Mouse (Mus musculus) MEL (cell line): ENCODE measurements at regions not wholly inside any gene's neighbourhood (a gene's known extent, or its start where the extent isn't known, plus 50 kb on each side); places are given as distances from the start of the nearest gene placed in this dataset.

Experiments used
- CTCF ChIP-seq, 3 experiments: IDR thresholded peaks in 2 of 3; conservative IDR thresholded peaks in 1 of 3; 2 replicates each; pipeline ENCODE4 v1.5.1; 2011 to 2012; ENCODE audit warnings: low read length in 3 of 3, low read depth in 2 of 3, mild to moderate bottlenecking in 2 of 3, improper control_type of control experiment in 1 of 3, inconsistent platforms in 1 of 3, mixed read lengths in 1 of 3, moderate library complexity in 1 of 3; ENCODE audit not compliant: control insufficient read depth in 1 of 3, insufficient read depth in 1 of 3, poor library complexity in 1 of 3, severe bottlenecking in 1 of 3
- E2F4 ChIP-seq: IDR thresholded peaks from 2 replicates; pipeline ENCODE4 v1.6.1; 2011; ENCODE audit warnings: low read depth, low read length, improper control_type of control experiment, borderline replicate concordance
- GABPA ChIP-seq: IDR thresholded peaks from 2 replicates; pipeline ENCODE4 v1.6.1; 2012; ENCODE audit warnings: low read depth, mild to moderate bottlenecking, inconsistent platforms, low read length, improper control_type of control experiment, moderate library complexity
- HCFC1 ChIP-seq: IDR thresholded peaks from 2 replicates; pipeline ENCODE4 v1.6.1; 2012; ENCODE audit warnings: low read depth, mild to moderate bottlenecking, inconsistent platforms, low read length, improper control_type of control experiment, moderate library complexity
- MXI1 ChIP-seq: IDR thresholded peaks from 2 replicates; pipeline ENCODE4 v1.6.1; 2011; ENCODE audit warnings: mild to moderate bottlenecking, low read depth, low read length, improper control_type of control experiment
- POLR2A ChIP-seq, 2 experiments: IDR thresholded peaks; 2 replicates each; pipeline ENCODE4 v1.6.1; 2011 to 2012; ENCODE audit warnings: low read length in 2 of 2, mild to moderate bottlenecking in 2 of 2, control low read depth in 1 of 2, improper control_type of control experiment in 1 of 2, low read depth in 1 of 2, moderate library complexity in 1 of 2; ENCODE audit not compliant: control insufficient read depth in 1 of 2, insufficient read depth in 1 of 2, poor library complexity in 1 of 2
- TAL1 ChIP-seq: IDR thresholded peaks from 2 replicates; pipeline ENCODE4 v1.6.1; 2012; ENCODE audit warnings: mild to moderate bottlenecking, inconsistent platforms, low read length, moderate library complexity, mixed read lengths
- TCF12 ChIP-seq: IDR thresholded peaks from 2 replicates; pipeline ENCODE4 v1.6.1; 2014; ENCODE audit warnings: low read depth, mild to moderate bottlenecking, inconsistent platforms, low read length, improper control_type of control experiment, moderate library complexity
- UBTF ChIP-seq: IDR thresholded peaks from 2 replicates; pipeline ENCODE4 v1.6.1; 2012; ENCODE audit warnings: low read depth, mild to moderate bottlenecking, inconsistent platforms, low read length, improper control_type of control experiment, moderate library complexity, borderline replicate concordance; ENCODE audit not compliant: insufficient read depth
- ZNF384 ChIP-seq: IDR thresholded peaks from 2 replicates; pipeline ENCODE4 v1.6.1; 2012; ENCODE audit warnings: low read depth, mild to moderate bottlenecking, inconsistent platforms, low read length, improper control_type of control experiment

DNA sequence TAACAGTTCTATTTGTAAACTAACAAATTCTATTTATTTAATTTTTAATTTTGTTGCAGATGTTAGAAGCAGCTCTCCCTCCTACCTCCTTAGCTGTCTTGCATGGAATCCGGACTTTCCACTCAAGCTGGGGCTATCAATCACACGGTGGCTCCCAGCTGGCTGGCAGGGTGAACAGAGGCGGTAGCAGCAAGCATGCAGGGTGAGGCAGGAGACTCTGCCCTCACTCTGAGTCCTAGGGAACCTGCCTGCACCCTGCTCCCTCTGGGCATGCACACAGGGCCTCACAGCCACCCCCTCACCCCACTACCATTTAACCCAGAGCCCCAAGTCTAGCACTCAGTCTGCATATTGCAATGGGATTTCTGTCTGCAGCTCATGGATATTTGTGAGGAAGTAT is 168.4 kb upstream of the Zfp703 start:
- TF ChIP-seq CTCF (IDR thresholded peaks at IDR 0.05 in 2 of 3, conservative IDR thresholded peaks at IDR 0.05 in 1 of 3; ENCODE audit: control insufficient read depth in 1 of 3, insufficient read depth in 1 of 3, low read depth in 2 of 3, low read length in 3 of 3, poor library complexity in 1 of 3, severe bottlenecking in 1 of 3), result no peak
- TF ChIP-seq E2F4, result no peak
- no peak for TF ChIP-seq TCF12
- TF ChIP-seq UBTF, result no peak
- no peak for TF ChIP-seq POLR2A (IDR thresholded peaks at IDR 0.05; ENCODE audit: control insufficient read depth in 1 of 2, insufficient read depth in 1 of 2, low read depth in 1 of 2, low read length in 2 of 2, poor library complexity in 1 of 2)
- TF ChIP-seq ZNF384, result no peak
- no peak for TF ChIP-seq HCFC1
- no peak for TF ChIP-seq GABPA
- no peak for TF ChIP-seq MXI1
- no peak for TF ChIP-seq TAL1
